ENCODE assay signal across 9 mouse cellular contexts in the genomic region with DNA sequence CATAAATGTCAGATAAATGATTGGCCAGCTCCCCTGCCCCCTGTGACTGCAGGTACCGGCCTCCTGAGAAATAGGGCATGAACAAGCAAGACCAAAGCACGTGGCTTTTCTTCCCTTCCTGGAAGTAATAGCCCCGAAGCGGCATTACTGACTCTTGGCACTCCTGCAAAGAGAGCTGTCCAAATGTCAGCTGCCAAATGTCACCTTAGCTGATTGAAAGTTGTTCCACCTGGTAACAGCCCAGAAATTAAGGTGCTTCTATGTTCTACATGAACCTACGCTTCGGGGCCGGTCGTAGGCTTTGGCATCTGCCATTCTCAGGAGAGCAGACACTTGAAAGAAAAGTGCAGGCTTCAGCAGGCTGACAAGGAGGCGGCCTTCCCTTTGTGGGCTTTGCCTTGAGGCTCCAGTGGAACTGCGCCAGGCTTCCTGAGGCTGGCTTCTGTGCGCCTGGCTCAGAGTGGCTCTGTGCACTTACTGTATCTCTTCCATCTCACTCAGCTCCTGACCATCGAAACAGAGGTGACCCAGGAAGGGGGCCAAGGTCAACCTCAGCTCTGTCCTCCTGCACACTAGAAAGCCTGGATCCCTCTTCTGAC. TPM values are rescaled to one million over a fixed set of nuclear protein-coding genes. Genes with fewer than 3 reads are reported as not detected.
A peak's percentile ranks its signal among the peaks of the same experiment; 100 is the strongest.
DNase-seq lines count a peak whose midpoint lies in the region; ATAC-seq and TF ChIP-seq lines count a peak whose summit lies in the region.
"Had no signal": no experiment of that assay in that cellular context is flagged by ENCODE, and none has a peak within 500 bp of the region (broad histone marks: within the 10 kb centered on the region; RNA-seq: fewer than 3 reads in every experiment).

No protein-coding gene starts in this region.

- H3K36me3 ChIP-seq in forebrain, embryonic 14.5 days (ENCODE audit: control insufficient read depth, insufficient read depth, low read length): no peaks in the 10 kb centered on the region
- H3K36me3 ChIP-seq in forebrain, embryonic 15.5 days: no peaks in the 10 kb centered on the region
- no peaks in the 10 kb centered on the region for H3K36me3 ChIP-seq in midbrain, postnatal 0 days (ENCODE audit: insufficient read depth, low read length)
- H3K36me3 ChIP-seq in midbrain, embryonic 13.5 days: no peaks in the 10 kb centered on the region
- H3K36me3 ChIP-seq in hindbrain, embryonic 11.5 days (ENCODE audit: control insufficient read depth, insufficient read depth, low read length): no peaks in the 10 kb centered on the region
- H3K36me3 ChIP-seq: neural tube, embryonic 12.5 days had no signal

- 73% methylated on average over 12 of the region's 12 CpGs for WGBS in forebrain, embryonic 14.5 days
- WGBS in forebrain, embryonic 15.5 days: 68% methylated on average over 12 of the region's 12 CpGs
- WGBS in midbrain, postnatal 0 days: 72% methylated on average over 12 of the region's 12 CpGs
- WGBS in midbrain, embryonic 13.5 days: 87% methylated on average over 12 of the region's 12 CpGs
- WGBS in hindbrain, embryonic 11.5 days: 85% methylated on average over 12 of the region's 12 CpGs

- no peak overlapping the region for H3K9ac ChIP-seq in forebrain, embryonic 14.5 days (ENCODE audit: low read length)
- no peak overlapping the region for H3K9ac ChIP-seq in forebrain, embryonic 15.5 days (replicated peaks)
- H3K9ac ChIP-seq in midbrain, postnatal 0 days (replicated peaks; ENCODE audit: low read length, poor library complexity, severe bottlenecking): no peak overlapping the region
- no peak overlapping the region for H3K9ac ChIP-seq in midbrain, embryonic 13.5 days (replicated peaks)
- no peak overlapping the region for H3K9ac ChIP-seq in hindbrain, embryonic 11.5 days (ENCODE audit: low read depth, low read length)
- H3K9ac ChIP-seq: neural tube, embryonic 12.5 days had no signal

- no peak overlapping the region for H3K27ac ChIP-seq in forebrain, embryonic 14.5 days (ENCODE audit: low read depth, low read length)
- no peak overlapping the region for H3K27ac ChIP-seq in forebrain, embryonic 15.5 days (replicated peaks)
- H3K27ac ChIP-seq in midbrain, postnatal 0 days (ENCODE audit: low read depth, low read length): no peak overlapping the region
- no peak overlapping the region for H3K27ac ChIP-seq in midbrain, embryonic 13.5 days
- H3K27ac ChIP-seq in hindbrain, embryonic 11.5 days (ENCODE audit: low read depth, low read length): no peak overlapping the region
- H3K27ac ChIP-seq: neural tube, embryonic 12.5 days had no signal

- no peaks in the 10 kb centered on the region for H3K4me1 ChIP-seq in forebrain, embryonic 14.5 days (ENCODE audit: control insufficient read depth, insufficient read depth, low read length)
- no peaks in the 10 kb centered on the region for H3K4me1 ChIP-seq in forebrain, embryonic 15.5 days
- H3K4me1 ChIP-seq in midbrain, postnatal 0 days (ENCODE audit: insufficient read depth, low read length): no peaks in the 10 kb centered on the region
- peaks cover 4% of the 10 kb centered on the region; the same call in 1 of the 2 replicates for H3K4me1 ChIP-seq in midbrain, embryonic 13.5 days (replicated peaks)
- H3K4me1 ChIP-seq in hindbrain, embryonic 11.5 days (replicated peaks; ENCODE audit: control insufficient read depth, insufficient read depth, low read length): no peaks in the 10 kb centered on the region
- H3K4me1 ChIP-seq: neural tube, embryonic 12.5 days had no signal

- peak; percentile 19 for DNase-seq in forebrain, embryonic 14.5 days (ENCODE audit: low spot score)
- peak; percentile 65 for DNase-seq in midbrain, postnatal 0 days (ENCODE audit: low spot score)
- peak; percentile 20 for DNase-seq in gastrocnemius, postnatal 14 days
- peak; percentile 36 for DNase-seq in lung, postnatal 25 days (ENCODE audit: low spot score)
- DNase-seq in hindbrain, embryonic 11.5 days (ENCODE audit: low spot score): no peak
- no peak for DNase-seq in frontal cortex, adult 2 months (ENCODE audit: extremely low spot score in 1 of 2, low spot score in 1 of 2)

- intact Hi-C loops in gastrocnemius, postnatal 14 days (cut with DNase I; ENCODE audit: low total_unique reads): no loop called here

- no peak for ATAC-seq in forebrain, embryonic 14.5 days
- ATAC-seq in forebrain, embryonic 15.5 days (replicated peaks): no peak
- ATAC-seq in midbrain, postnatal 0 days (ENCODE audit: low FRiP score): no peak
- no peak for ATAC-seq in midbrain, embryonic 13.5 days
- ATAC-seq in hindbrain, embryonic 11.5 days (ENCODE audit: low FRiP score): no peak

- no peak overlapping the region for H3K4me2 ChIP-seq in forebrain, embryonic 14.5 days (ENCODE audit: low read length)
- H3K4me2 ChIP-seq in forebrain, embryonic 15.5 days (replicated peaks): no peak overlapping the region
- no peak overlapping the region for H3K4me2 ChIP-seq in midbrain, postnatal 0 days (ENCODE audit: low read depth, low read length, poor library complexity, severe bottlenecking)
- no peak overlapping the region for H3K4me2 ChIP-seq in midbrain, embryonic 13.5 days (replicated peaks)
- H3K4me2 ChIP-seq in hindbrain, embryonic 11.5 days (replicated peaks; ENCODE audit: low read depth, low read length): no peak overlapping the region
- H3K4me2 ChIP-seq: neural tube, embryonic 12.5 days had no signal

- TF ChIP-seq CTCF in midbrain, postnatal 0 days (IDR thresholded peaks at IDR 0.05): no peak

- H3K4me3 ChIP-seq in forebrain, embryonic 14.5 days (ENCODE audit: low read depth, low read length): no peak overlapping the region
- no peak overlapping the region for H3K4me3 ChIP-seq in forebrain, embryonic 15.5 days
- no peak overlapping the region for H3K4me3 ChIP-seq in midbrain, postnatal 0 days (ENCODE audit: low read depth, low read length)
- H3K4me3 ChIP-seq in midbrain, embryonic 13.5 days (replicated peaks): no peak overlapping the region
- H3K4me3 ChIP-seq in hindbrain, embryonic 11.5 days (ENCODE audit: low read depth, low read length): no peak overlapping the region
- H3K4me3 ChIP-seq: neural tube, embryonic 12.5 days had no signal

- no peaks in the 10 kb centered on the region; the same call in 1 of the 2 replicates for H3K9me3 ChIP-seq in forebrain, embryonic 14.5 days (replicated peaks; ENCODE audit: control insufficient read depth, low read length)
- H3K9me3 ChIP-seq in forebrain, embryonic 15.5 days: no peaks in the 10 kb centered on the region
- no peaks in the 10 kb centered on the region for H3K9me3 ChIP-seq in midbrain, postnatal 0 days (ENCODE audit: low read length)
- no peaks in the 10 kb centered on the region for H3K9me3 ChIP-seq in midbrain, embryonic 13.5 days
- no peaks in the 10 kb centered on the region for H3K9me3 ChIP-seq in hindbrain, embryonic 11.5 days (ENCODE audit: control insufficient read depth, low read length)
- H3K9me3 ChIP-seq: neural tube, embryonic 12.5 days had no signal

- no peaks in the 10 kb centered on the region for H3K27me3 ChIP-seq in forebrain, embryonic 14.5 days (replicated peaks; ENCODE audit: control insufficient read depth, insufficient read depth, low read length)
- no peaks in the 10 kb centered on the region for H3K27me3 ChIP-seq in forebrain, embryonic 15.5 days
- no peaks in the 10 kb centered on the region for H3K27me3 ChIP-seq in midbrain, postnatal 0 days (ENCODE audit: insufficient read depth, low read length)
- H3K27me3 ChIP-seq in midbrain, embryonic 13.5 days: no peaks in the 10 kb centered on the region
- H3K27me3 ChIP-seq in hindbrain, embryonic 11.5 days (ENCODE audit: control insufficient read depth, insufficient read depth, low read length): no peaks in the 10 kb centered on the region
- H3K27me3 ChIP-seq: neural tube, embryonic 12.5 days had no signal

RNA-seq across cellular contexts. Expression of a gene that starts 16.9 kb away (rescaled TPM):
- polyA plus RNA-seq in forebrain, embryonic 14.5 days (2014; fragmentation: Nextera tagmentation; extraction: Ambion mirVana): 5.2 TPM in 2 replicates
- 5.0 and 6.3 TPM in 2 replicates for polyA plus RNA-seq in forebrain, embryonic 15.5 days (2015; fragmentation: Nextera tagmentation; extraction: Ambion mirVana)
- 5.4 and 8.8 TPM in 2 replicates for total RNA-seq in midbrain, postnatal 0 days (2014; rRNA removed)
- polyA plus RNA-seq in midbrain, postnatal 0 days (2015; fragmentation: Nextera tagmentation; extraction: Ambion mirVana): 2.6 and 3.2 TPM in 2 replicates
- polyA plus RNA-seq in midbrain, embryonic 13.5 days (2015; fragmentation: Nextera tagmentation; extraction: Ambion mirVana): 6.2 and 6.9 TPM in 2 replicates
- 1 to 10 TPM; 4.3 to 4.9 TPM for total RNA-seq in gastrocnemius, postnatal 14 days (2021)
- 8.3 and 10.9 TPM in 2 replicates for polyA plus RNA-seq in hindbrain, embryonic 11.5 days (2014; fragmentation: Nextera tagmentation; extraction: Ambion mirVana)
- 5.1 and 6.0 TPM in 2 replicates for polyA plus RNA-seq in frontal cortex, adult 2 months (2012; rRNA removed)

Comparison
In these comparisons a context has a peak if more than half of its experiments do, and no peak if none do; other contexts are left out.
1. DNase-seq: peak in forebrain, embryonic 14.5 days (single experiment), midbrain, postnatal 0 days (single experiment), gastrocnemius, postnatal 14 days (single experiment) and lung, postnatal 25 days (single experiment); none in hindbrain, embryonic 11.5 days (single experiment) and frontal cortex, adult 2 months (0 of 2).